Mouse (Mus musculus) kidney, postnatal 14 days (tissue): ENCODE measurements around the gene Actl7a.

Experiments used
- DNase-seq: peaks from one replicate; pipeline ENCODE4 v3.0.0; 2022; ENCODE audit warnings: mixed read lengths

The Actl7a gene

DNA sequence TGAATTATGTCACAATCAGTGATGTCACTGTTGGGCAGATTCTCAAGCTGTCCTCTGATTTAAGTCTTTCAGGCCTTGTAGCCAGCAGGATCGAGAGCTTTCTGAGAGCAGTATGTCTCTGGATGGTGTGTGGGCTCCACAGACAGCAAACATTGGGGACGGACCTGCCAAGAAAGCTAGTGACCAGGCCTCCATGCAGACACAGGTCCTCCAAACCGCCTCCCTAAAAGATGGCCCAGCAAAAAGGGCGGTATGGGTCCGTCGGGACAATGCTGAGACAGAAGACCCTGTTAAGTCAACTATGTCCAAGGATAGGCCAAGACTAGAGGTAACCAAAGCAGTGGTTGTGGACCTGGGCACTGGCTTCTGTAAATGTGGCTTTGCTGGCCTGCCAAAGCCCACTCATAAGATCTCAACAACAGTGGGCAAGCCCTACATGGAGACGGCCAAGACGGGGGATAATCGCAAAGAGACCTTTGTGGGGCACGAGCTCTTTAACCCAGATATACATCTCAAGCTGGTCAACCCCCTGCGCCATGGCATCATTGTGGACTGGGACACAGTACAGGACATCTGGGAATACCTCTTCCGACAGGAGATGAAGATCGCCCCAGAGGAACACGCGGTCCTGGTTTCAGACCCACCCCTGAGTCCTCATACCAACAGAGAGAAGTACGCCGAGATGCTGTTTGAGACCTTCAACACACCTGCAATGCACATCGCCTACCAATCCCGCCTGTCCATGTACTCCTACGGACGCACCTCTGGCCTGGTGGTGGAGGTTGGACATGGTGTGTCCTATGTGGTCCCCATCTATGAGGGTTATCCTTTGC, at the start of gene Actl7a:
Gene Actl7a (plus strand): TSS at position 51 of the 833 bp plus-strand sequence.
- DNase-seq, result no peak

DNA sequence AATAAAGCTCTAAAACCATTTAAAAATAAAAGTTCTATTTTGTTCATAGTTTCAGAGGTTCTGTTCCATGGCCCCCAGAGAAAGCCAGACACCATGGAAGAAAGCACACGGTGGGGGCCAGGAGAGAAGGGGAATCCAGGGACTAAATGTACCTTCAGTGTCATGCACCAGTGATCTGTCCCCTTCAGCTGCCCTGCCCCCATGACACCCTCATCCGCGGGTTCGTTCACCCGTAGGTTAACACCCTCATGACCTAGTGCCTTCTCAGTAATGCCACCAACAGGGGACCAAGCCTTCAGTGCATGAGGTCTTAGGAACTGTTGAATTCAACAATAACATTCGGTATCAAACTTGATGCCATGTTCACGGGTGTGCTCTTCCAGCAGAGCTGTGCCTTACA, 46.8 kb upstream of the Actl7a start:
- no peak for DNase-seq

DNA sequence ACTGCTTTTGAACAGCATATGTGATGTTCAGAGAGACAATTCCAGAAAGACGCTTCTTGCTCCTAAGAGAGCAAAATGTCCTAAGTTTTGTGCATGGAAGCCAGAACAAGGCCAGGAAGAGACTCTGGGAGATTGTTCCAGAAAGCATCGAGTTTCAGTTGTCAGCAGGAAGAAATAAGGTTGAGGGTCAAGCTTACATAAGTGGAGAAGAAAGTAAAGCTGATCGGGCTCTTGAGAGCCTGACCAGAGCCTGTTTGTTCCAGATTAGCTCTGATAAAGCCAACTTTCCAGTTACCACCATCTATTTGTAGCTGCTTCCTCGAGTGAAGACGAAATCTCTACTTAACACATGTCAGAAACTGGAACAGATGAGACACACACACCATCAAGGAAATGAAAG, 44.5 kb upstream of the Actl7a start:
- no peak for DNase-seq

DNA sequence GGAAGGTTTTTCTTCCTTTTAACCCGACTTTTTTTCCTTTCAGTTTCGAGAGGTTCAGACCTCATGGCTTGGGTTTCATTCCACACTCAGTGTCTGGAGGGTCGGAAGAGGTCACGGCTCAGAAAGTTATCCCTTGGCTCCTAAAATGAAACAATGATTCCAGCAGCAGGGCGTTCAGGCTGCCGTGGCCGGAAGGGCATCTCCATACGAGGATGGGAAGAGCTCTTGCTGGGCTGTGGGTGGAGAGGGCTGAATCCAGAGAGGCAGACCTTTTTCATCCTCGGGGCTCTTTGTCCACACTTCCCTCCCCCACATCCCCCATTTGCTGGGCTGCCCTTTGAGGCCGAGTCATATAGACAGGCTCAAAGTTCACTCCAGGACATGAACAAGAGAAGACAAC, 41.0 kb upstream of the Actl7a start:
- DNase-seq, result no peak

DNA sequence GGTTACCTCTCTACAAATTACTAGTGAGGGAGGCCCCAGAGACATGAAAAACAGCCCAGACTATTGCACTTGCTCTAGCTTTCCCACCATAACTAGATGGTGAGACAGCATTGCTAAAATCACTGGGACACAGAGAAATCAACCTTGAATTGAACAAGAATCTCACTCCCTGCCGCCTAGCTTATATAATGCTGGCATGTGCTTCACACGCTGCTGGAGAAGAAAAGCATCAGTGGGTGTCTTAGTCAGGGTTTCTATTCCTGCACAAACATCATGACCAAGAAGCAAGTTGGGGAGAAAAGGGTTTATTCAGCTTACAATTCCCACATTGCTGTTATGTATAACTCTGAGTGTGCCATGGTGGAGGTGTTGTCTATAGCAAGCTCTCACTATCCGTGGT, 30.1 kb upstream of the Actl7a start:
- DNase-seq, result no peak

DNA sequence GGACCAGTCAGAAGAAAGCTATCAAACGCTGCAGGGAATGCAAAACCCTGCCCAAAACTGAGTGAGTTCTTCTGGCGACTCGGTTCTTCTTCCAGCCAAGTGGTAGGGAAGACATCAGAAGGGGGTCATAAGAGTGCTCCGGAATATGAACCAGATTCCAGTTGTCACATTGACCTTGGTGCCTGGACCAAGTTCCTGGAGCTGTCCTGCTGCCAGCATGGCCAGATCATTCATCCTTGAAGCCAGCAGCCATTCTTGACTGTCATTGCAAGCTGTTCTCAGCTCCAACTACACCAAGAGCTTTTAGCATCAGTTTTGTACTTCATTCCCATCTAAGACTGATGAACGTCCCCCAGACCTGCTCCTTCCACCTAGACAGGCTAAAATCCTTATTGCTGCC, 26.4 kb upstream of the Actl7a start:
- no peak for DNase-seq

DNA sequence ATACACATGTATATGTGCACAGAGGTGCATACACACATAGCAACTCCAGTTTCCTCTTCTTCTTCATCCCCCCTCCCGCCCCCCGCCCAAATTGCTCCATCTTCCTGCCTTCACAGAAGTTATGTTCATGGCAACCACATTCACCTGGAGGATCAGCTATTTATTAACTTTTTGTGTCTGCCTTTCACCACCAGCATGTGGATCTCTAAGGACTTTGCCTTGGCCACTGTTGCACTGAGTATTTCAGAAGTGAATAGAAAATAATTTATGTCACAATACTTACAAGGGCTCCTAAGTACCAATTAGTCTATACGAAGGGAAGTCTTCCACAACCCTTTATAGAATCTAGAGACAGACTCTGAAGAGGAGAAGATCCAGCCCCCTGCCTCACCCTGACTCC, 25.3 kb upstream of the Actl7a start:
- DNase-seq, result no peak

DNA sequence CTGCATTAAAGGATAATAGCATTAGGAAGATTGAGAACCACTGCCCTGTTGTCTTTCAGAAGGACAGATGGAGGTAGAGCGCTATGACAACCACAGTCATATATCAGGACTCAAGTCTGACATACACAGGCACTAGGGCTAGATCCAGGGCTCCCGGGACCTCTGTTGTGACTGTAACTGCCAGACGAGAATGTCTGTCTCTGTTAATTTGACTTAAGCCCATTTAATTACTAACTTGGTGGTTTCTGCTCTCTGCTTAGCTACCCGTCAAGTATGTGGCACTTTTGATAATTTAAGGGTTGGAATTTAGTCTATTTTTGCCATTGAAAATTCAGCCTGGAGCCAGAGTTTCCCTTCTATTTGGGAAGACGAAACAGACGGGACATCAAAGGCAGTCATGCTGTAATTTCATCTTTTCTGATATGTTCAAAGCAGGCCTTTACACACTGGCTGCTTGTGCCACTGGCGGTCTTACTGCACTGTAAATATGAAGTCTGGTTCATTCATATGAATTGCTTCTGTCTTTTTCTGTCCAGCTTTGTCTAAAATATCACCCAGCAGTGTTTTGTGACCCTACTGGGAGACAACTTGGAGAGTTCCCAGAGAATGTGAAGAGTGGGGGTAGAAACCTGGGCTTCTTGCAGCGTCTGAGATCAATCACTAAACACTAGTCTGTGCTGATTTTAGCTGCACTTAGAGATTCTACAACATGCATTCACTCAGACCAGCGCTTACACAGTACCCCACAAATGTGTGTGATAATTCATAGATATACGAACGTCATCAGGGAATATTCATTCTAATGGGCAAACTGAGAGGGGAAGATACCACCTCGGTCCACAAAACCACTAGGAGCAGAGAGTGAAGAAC, 24.4 kb upstream of the Actl7a start:
- no peak for DNase-seq

DNA sequence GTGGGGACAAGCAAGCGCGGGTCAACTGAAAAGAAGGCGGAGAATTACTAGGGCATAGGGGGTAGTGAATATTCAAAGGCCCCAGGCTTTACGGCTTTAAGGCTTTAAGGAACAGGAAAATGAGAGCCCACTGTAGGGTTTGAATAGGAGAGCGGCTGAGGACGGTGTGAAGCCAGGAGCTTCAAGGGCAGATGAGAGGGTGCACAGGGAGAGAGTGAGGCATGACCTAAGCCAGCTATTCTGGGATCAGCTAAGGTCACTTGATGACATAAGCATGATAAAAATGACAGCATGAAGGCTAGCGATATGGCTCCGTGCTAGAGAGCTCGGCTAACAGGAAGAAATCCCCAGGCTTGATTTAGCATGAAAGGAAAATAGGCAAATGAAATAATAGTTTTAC, 23.8 kb upstream of the Actl7a start:
- no peak for DNase-seq

DNA sequence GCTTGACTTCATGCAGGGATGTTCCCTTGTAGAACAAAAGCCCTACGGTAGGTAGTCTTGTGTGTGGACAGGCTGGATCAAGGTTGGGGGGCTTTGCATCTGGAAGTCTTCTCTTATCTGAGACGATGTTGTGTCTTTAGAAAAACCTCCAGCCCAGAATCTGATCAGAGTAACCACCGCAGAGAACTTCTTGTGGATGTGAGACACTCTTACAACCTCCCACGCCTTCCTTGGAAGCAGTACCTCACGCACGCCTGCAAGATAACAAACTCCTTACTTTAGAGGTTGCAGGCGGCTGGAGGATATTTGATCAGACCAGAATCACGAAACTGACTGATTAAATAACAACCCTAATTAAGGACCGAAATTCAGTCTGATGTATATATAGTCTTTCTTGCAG, 22.8 kb upstream of the Actl7a start:
- no peak for DNase-seq

DNA sequence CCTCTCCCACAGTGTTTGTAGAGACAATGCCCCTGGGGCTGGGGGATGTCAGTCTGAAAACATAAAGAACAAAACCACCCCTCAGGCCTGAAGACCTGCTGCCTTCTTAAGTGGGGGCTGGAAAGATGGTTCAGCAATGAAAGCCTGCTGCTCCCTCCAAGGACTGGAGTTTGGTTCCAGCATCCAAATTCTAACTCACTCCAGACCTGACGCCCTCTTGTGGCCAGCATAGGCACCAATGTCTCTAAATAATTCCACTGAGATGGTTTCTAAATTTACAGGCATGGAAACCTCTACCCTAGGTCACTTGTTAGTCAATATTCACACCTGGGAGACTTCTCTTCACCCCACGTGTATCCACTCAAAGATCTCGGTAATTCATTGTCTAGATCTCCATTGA, 21.7 kb upstream of the Actl7a start:
- DNase-seq, result peak; percentile 29

DNA sequence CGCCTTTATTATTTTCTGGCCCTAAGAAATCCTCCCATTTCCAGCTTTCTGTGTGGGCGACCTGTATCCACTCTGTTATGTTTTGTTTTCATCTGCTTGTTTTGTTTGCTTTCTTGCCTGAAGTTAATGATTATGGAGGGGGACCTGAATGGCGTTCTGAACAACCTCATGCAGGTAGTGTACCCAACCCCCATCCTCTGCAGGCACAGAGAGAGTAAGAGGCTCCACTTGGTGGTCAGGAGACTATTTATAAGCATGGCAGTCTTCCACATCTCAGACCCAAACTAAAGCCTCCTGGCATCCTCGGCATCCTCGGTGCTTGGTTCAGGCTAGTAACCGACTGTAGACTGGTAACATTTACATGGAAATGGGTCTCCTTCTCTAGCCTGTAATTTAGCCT, 20.9 kb upstream of the Actl7a start:
- DNase-seq, result peak; percentile 28

DNA sequence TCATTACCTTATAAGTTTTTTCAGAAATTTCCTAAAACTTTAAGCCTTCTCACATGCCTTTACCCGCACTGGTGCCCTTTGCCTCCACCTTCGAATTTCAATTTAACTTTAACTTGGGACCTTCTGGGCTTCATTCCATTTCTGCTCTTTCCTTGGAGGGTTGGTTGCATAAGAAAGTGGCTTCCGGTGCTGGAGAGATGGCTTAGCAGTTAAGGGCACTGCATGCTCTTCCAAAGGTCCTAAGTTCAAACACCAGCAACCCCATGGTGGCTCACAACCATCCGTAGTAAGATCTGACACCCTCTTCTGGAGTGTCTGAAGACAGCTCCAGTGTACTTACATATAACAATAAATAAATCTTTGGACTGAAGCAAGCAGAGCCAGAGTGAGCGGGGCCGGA, 20.0 kb upstream of the Actl7a start:
- peak; percentile 34 for DNase-seq

DNA sequence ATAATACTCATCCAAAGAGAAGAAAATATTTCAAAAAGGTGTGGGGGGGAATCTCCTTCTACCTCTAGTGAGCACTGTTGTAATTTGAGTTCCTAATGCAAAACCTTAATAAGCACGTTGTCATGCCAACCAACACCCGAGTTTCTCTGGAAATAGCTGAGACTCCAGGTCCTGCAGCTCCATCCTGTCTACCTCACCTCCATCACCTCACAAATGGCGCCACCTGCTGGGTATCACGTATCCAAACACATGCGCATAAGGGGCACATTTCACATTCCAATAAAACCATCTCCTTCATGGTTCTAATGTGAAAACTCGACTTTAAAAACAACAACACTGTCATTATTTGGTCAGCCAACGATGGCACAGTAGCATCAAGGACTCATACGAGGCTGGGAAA, 17.4 kb upstream of the Actl7a start:
- DNase-seq, result no peak

DNA sequence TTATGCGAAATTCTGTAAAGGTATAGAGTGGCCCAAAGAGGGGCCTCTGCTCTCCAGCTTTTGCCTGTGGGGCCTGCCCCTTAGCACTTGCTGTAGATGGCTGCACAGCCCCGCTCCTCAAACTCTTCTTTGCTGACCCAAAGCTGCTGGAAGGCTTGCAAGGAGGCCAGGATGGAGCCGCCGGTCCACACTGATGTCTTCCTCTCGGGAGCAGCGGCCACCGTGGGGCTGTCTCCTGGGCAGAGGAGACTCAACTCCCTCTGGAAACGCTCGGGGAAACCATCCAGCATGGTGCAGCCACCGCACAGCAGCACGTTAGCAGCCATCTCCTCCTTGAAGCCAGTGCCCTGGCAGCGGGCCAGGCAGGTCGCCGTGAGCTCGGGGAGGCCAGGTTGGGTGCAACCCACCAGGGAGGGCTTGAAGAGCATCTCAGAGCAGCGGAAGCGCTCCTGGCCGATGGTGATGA, 3.2 kb upstream of the Actl7a start, which contains the start of gene Gm26657:
Gene Gm26657 (plus strand): TSS at position 51 of the 466 bp plus-strand sequence.
- no peak for DNase-seq

DNA sequence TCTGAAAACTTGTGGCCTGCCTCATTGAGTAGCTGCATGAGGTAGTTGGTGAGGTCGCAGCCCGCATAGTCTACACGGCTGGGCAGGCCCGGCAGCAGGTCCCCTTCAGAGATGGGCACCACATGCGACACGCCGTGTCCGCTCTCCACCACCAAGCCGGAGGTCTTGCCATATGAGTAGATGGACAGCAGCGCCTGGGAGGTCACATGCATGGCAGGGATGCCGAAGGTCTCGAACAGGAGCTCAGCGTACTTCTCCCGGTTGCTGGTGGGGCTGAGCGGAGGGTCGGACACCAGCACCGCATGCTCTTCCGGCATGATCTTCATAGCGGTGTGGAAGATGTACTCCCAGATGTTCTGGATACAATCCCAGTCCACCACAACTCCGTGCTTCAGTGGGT, 2.6 kb upstream of the Actl7a start:
- no peak for DNase-seq

DNA sequence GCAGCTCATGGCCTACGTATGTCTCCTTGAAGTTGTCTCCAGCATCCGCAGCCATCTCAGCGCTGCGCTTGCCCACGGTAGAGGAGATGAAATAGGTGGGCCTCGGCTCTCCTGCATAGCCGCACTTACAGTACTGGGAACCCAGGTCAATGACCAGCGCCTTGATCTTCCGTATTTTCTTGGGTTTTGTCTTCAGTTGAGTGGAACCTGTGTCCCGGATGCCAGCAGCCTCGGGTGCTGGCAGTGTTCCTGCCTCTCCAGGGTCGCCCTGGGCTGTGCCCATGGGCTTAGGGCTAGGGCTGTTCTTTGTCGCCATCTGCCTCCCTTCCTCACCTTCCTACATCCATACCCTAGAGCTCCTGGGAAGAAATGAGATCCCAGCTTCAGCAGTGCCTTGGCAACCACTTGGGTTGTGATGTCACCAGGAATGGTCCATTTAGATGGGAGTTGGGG, 2.1 kb upstream of the Actl7a start, which contains the start of gene Actl7b:
Gene Actl7b (minus strand): TSS at position 403 of the 453 bp plus-strand sequence.
- no peak for DNase-seq

DNA sequence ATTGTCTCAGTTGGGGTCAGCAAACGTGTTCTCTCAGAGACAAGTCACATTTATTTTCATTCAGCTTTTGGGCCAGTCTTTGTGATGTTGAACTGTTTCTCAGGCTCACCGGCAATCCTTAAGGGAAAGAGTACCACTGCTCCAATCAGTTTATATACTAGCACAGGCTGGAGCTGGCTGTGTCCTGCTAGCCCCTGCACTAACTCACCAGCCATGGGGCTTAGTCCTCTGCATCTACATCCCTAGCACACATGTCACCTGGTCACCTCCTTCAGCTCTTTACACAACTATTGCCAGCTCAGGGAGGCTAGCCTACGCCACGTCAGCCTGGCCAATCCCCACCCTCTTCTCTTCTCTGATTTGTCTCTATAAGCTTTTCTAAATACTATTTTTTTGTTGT, 515 bp upstream of the Actl7a start:
- no peak for DNase-seq

DNA sequence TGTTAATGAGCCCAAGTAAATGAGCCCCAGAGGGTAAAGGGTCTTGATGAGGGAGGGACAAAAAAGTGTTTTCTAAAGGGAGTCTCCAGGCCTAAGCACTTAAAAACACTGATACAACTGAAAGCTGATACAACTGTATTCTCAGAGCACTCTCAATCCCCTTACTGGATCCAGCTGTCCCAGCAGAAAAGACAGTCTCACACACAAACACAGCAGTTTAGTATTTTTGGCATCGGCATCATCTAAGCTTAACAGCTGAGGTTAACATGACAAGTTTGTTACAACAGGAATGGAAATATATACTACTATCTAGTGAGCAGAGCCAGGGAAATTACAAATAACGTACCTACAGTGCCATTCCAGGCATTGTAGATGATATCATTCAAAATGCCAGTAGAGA, 3.1 kb downstream of the Actl7a start:
- no peak for DNase-seq

DNA sequence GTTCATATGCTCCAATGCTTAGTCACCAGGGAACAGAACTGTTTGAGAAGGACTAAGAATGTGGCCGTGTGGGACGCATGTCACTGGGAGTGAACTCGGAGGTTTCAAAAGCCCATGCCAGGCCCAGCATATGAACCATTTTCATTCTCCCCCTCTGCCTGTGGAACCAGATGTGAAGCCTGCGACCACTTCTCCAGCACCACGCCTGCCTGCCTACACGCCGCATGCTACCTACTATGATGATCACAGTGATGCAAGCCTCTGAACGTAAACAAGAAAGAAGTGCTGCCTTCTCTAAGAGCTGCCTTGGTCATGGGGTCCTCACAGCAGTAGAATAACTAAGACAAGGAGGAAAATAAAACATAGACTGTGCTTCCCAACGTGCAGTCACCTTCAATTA, 4.2 kb downstream of the Actl7a start:
- no peak for DNase-seq

DNA sequence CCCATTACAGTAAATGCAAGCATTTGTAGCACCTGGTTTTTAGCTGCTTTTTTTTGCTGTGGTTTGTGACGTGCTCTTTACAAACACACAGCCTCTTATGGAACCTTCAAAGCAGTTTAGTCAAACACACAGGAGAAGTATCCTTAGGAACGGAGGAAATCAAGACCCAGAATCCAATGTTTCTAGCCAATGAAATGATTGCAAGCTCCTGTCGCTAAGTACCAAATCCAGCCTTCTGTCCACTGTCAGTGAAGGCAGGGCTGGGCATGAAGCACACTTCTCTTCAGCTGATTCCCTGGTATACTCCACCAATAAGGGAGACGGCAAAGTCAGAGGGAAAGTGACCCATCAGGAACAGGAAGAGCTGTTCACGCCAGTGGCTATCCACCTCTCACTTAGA, 12.8 kb downstream of the Actl7a start:
- DNase-seq, result no peak

DNA sequence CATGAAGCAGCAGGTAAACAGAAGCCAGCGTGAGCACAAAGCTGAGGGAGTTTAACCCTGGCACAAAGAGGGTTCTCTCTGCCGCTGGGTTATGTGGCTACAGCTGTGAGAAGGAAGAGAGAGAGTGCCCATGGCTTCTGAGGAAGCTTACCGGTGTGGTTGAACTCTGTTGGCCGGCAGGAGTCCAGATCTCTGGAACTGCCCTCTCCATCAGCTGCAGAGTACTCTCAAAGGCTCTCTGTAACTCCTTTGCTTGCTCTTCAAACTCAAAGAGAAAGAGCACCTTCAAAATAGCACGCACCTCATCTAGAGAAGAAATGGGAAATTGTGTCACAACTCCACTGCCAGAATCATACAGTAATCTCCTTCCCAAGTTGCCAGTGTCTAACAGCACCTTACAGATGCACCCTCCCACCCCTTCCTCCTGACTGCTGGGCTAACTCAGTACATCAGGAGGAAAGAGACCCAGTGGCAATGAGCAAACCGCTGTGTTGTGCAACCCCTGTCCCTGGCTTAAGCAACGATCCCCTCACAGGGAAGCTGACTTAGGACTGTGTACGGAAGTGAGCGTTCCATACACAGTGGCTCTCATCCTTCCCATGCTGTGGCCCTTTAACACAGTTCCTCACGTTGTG, 13.9 kb downstream of the Actl7a start:
- DNase-seq, result no peak

DNA sequence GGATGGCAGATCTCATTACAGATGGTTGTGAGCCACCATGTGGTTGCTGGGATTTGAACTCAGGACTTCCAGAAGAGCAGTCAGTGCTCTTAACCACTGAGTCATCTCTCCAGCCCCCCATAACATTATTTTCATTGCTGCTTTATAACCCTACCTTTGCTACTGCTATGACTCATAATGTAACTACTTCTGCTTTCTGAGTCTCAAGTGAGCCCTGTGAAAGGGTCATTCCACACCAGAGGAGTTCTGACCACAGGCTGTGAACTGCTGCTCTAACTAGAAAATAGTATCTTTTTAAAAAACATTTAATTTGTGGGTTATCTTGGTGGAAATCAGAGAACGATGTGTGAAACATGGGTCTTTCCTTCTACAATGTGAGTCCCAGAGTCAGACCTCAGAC, 14.5 kb downstream of the Actl7a start:
- no peak for DNase-seq
